Mouse (Mus musculus): ENCODE measurements around the gene Wap.

GRCm38 (mm10) chr11:6644566-6644965 lies 6.1 kb upstream of the Wap start:
- TF ChIP-seq CTCF (IDR thresholded peaks at IDR 0.05; ENCODE audit: control insufficient read depth, insufficient read depth, low read length) (no peak), POLR2A (IDR thresholded peaks at IDR 0.05; ENCODE audit: borderline replicate concordance, control insufficient read depth, low read depth, low read length) (no peak)
